Mouse (Mus musculus): Measurements from ENCODE around the gene Arl6ip6. TPM values are rescaled to one million over a fixed set of nuclear protein-coding genes. Genes with fewer than 3 reads are reported as not detected.

Arl6ip6 gene
- total RNA-seq, 1 experiment = 67.0 TPM

DNA sequence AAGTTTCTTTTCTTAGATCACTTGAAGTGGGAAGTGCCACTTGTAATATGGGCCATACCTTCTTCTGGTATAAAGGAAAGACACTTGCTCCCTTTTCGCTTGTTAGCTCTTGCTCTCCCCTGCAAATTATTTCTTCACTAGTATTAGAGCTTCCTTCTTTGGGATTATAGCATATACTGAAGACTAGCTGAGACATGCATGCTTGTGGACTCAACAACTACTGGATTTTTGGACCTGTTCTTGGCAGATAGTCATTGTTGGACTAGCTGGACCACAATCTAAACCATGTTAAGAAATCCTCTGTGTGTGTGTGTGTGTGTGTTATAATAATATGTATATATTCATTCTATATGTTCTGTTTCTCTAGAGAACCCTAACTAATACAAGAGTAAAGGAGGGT, 22.0 kb downstream of the Arl6ip6 start:
- H3K9ac ChIP-seq (ENCODE audit: insufficient read depth, low read depth, low read length, poor library complexity, severe bottlenecking) = no peak overlapping the region
- DNase-seq (ENCODE audit: low read depth, low spot score) = no peak
- H3K4me1 ChIP-seq (ENCODE audit: control insufficient read depth in 2 of 2, insufficient read depth in 2 of 2, low read length in 2 of 2, poor library complexity in 1 of 2) = no peaks in the 10 kb centered on the region
- TF ChIP-seq ZNF384 (IDR thresholded peaks at IDR 0.05; ENCODE audit: low read depth, low read length) (no peak), MAFK (IDR thresholded peaks at IDR 0.05; ENCODE audit: insufficient read depth, low read depth, low read length) (no peak), ZC3H11A (IDR thresholded peaks at IDR 0.05; ENCODE audit: borderline replicate concordance, low read depth, low read length) (no peak), HCFC1 (IDR thresholded peaks at IDR 0.05; ENCODE audit: borderline replicate concordance, insufficient read depth, low read length) (no peak), CHD2 (IDR thresholded peaks at IDR 0.05; ENCODE audit: low read depth, low read length) (no peak)
- H3K9me3 ChIP-seq (ENCODE audit: control insufficient read depth, insufficient read depth, low read depth, low read length) = peaks cover 7% of the 10 kb centered on the region; the same call in 1 of the 2 replicates
- H3K36me3 ChIP-seq (ENCODE audit: control insufficient read depth, insufficient read depth, low read length, poor library complexity, severe bottlenecking) = peaks cover 6% of the 10 kb centered on the region
- in situ Hi-C loops (cut with MboI; ENCODE audit: low sequenced_read_pairs in 2 of 2, unreplicated experiment in 2 of 2) = no loop called here
- H3K27ac ChIP-seq (ENCODE audit: insufficient read depth, low read depth, low read length, poor library complexity, severe bottlenecking) = no peak overlapping the region
- no peak overlapping the region for H3K4me3 ChIP-seq (ENCODE audit: insufficient read depth in 1 of 2, low read depth in 1 of 2, low read length in 2 of 2, poor library complexity in 1 of 2, severe bottlenecking in 1 of 2)

DNA sequence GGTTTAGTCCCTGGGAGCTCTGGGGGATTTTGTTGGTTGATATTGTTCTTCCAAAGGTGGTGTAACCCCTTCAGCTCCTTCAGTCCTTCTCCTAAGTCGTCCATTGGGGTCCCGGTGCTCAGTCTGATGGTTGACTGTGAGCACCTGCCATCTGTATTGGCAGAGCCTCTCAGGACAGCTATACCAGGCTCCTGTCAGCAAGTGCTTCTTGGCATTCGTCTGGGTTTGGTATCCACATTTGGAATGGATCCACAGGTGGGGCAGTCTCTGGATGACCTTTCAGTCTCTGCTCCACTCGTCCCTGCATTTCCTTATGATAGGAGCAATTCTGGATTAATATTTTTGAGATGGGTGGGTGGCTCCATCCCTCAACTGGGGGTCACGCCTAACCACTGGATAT, 30.7 kb downstream of the Arl6ip6 start:
- no peak overlapping the region for H3K9ac ChIP-seq (ENCODE audit: insufficient read depth, low read depth, low read length, poor library complexity, severe bottlenecking)
- in situ Hi-C loops (cut with MboI; ENCODE audit: low sequenced_read_pairs in 2 of 2, unreplicated experiment in 2 of 2) = no loop called here

DNA sequence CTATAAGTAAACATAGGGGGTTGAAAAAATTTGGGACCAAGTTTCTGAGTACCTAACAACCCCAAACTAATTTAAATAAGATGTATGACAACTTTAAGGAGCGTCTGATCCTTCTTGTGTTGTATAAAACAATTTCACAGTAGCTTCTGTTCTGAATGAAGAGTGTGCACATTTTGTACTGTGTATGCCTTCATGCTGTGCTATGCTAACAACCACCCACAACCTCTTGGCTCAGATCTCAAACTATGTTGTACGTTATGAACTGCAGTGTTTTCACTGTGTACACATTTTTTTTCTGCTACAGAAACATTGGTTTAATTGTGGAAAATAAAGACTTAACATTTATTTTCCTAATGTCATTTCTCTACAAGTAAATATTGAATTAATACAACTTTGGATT, 65.5 kb downstream of the Arl6ip6 start:
- no peak for DNase-seq (ENCODE audit: low read depth, low spot score)
- in situ Hi-C loops (cut with MboI; ENCODE audit: low sequenced_read_pairs in 2 of 2, unreplicated experiment in 2 of 2) = no loop called here
- Histone ChIP-seq H3K9ac (ENCODE audit: insufficient read depth, low read depth, low read length, poor library complexity, severe bottlenecking) (no peak overlapping the region), H3K4me3 (ENCODE audit: insufficient read depth in 1 of 2, low read depth in 1 of 2, low read length in 2 of 2, poor library complexity in 1 of 2, severe bottlenecking in 1 of 2) (no peak overlapping the region), H3K36me3 (ENCODE audit: control insufficient read depth, insufficient read depth, low read length, poor library complexity, severe bottlenecking) (no peaks in the 10 kb centered on the region), H3K9me3 (ENCODE audit: control insufficient read depth, insufficient read depth, low read depth, low read length) (no peaks in the 10 kb centered on the region), H3K27ac (ENCODE audit: insufficient read depth, low read depth, low read length, poor library complexity, severe bottlenecking) (no peak overlapping the region), H3K4me1 (ENCODE audit: control insufficient read depth in 2 of 2, insufficient read depth in 2 of 2, low read length in 2 of 2, poor library complexity in 1 of 2) (no peaks in the 10 kb centered on the region)
- TF ChIP-seq ZNF384 (IDR thresholded peaks at IDR 0.05; ENCODE audit: low read depth, low read length) = no peak
- no peak for TF ChIP-seq ZC3H11A (IDR thresholded peaks at IDR 0.05; ENCODE audit: borderline replicate concordance, low read depth, low read length)
- no peak for TF ChIP-seq HCFC1 (IDR thresholded peaks at IDR 0.05; ENCODE audit: borderline replicate concordance, insufficient read depth, low read length)
- no peak for TF ChIP-seq CHD2 (IDR thresholded peaks at IDR 0.05; ENCODE audit: low read depth, low read length)
- no peak for TF ChIP-seq MAFK (IDR thresholded peaks at IDR 0.05; ENCODE audit: insufficient read depth, low read depth, low read length)

More for the DNA sequence above, 30.7 kb downstream of the Arl6ip6 start:
- H3K4me1 ChIP-seq (ENCODE audit: control insufficient read depth in 2 of 2, insufficient read depth in 2 of 2, low read length in 2 of 2, poor library complexity in 1 of 2) = no peaks in the 10 kb centered on the region
- H3K9me3 ChIP-seq (ENCODE audit: control insufficient read depth, insufficient read depth, low read depth, low read length) = no peaks in the 10 kb centered on the region
- no peak overlapping the region for H3K4me3 ChIP-seq (ENCODE audit: insufficient read depth in 1 of 2, low read depth in 1 of 2, low read length in 2 of 2, poor library complexity in 1 of 2, severe bottlenecking in 1 of 2)
- H3K27ac ChIP-seq (ENCODE audit: insufficient read depth, low read depth, low read length, poor library complexity, severe bottlenecking) = no peak overlapping the region
- TF ChIP-seq ZC3H11A (IDR thresholded peaks at IDR 0.05; ENCODE audit: borderline replicate concordance, low read depth, low read length) (no peak), MAFK (IDR thresholded peaks at IDR 0.05; ENCODE audit: insufficient read depth, low read depth, low read length) (no peak), HCFC1 (IDR thresholded peaks at IDR 0.05; ENCODE audit: borderline replicate concordance, insufficient read depth, low read length) (no peak), CHD2 (IDR thresholded peaks at IDR 0.05; ENCODE audit: low read depth, low read length) (no peak), ZNF384 (IDR thresholded peaks at IDR 0.05; ENCODE audit: low read depth, low read length) (no peak)
- H3K36me3 ChIP-seq (ENCODE audit: control insufficient read depth, insufficient read depth, low read length, poor library complexity, severe bottlenecking) = no peaks in the 10 kb centered on the region; the same call in 1 of the 2 replicates
- no peak for DNase-seq (ENCODE audit: low read depth, low spot score)

Other genes starting within 250 kb of the Arl6ip6 start
- gene Prpf40a, start 442 bp upstream of the Arl6ip6 start, total RNA-seq (2012; rRNA removed) = 115 and 136 TPM in 2 replicates